Mouse (Mus musculus) neural tube, embryonic 12.5 days (tissue): Measurements from ENCODE around the gene Prkacb. TPM values are rescaled to one million over a fixed set of nuclear protein-coding genes. Genes with fewer than 3 reads are reported as not detected.
A peak's percentile ranks its signal among the peaks of the same experiment; 100 is the strongest.

Experiments
- ATAC-seq: fragments of 200-750 bp; cut with Nextera tagmentation; 2 replicates; pipeline ENCODE4 v1.8.0; 2017; ENCODE audit warnings: low read depth, mild to moderate bottlenecking, moderate TSS enrichment, moderate library complexity; ENCODE audit not compliant: low FRiP score
- H3K27ac ChIP-seq: fragments of 300-500 bp; sonication (generic); 2 replicates; pipeline ENCODE4 v1.5.1; 2016
- H3K27me3 ChIP-seq: fragments of 300-500 bp; sonication (generic); replicated peaks from 2 replicates; pipeline ENCODE4 v1.6.1; 2016; ENCODE audit warnings: mild to moderate bottlenecking
- H3K36me3 ChIP-seq: fragments of 300-500 bp; sonication (generic); 2 replicates; pipeline ENCODE4 v1.6.1; 2016; ENCODE audit warnings: mild to moderate bottlenecking
- H3K4me1 ChIP-seq: fragments of 300-500 bp; sonication (generic); 2 replicates; pipeline ENCODE4 v1.6.1; 2016
- H3K4me2 ChIP-seq: fragments of 300-500 bp; sonication (generic); replicated peaks from 2 replicates; pipeline ENCODE4 v1.6.1; 2016; ENCODE audit warnings: mild to moderate bottlenecking
- H3K4me3 ChIP-seq: fragments of 300-500 bp; sonication (generic); 2 replicates; pipeline ENCODE4 v1.5.1; 2016
- H3K9ac ChIP-seq: fragments of 300-500 bp; sonication (generic); 2 replicates; pipeline ENCODE4 v1.6.1; 2016; ENCODE audit warnings: mild to moderate bottlenecking
- H3K9me3 ChIP-seq: fragments of 300-500 bp; sonication (generic); 2 replicates; pipeline ENCODE4 v1.6.1; 2016; ENCODE audit warnings: mild to moderate bottlenecking
- WGBS: fragments of 180-500 bp; shearing (Covaris S2); methylation state at CpG from one replicate; pipeline ENCODE4 v1.1.7; 2016; 5-methylcytosine and 5-hydroxymethylcytosine counted together
- polyA plus RNA-seq: library from polyadenylated mRNA; unstranded; fragments of >200 nt; fragmentation: Nextera tagmentation; extraction: Ambion mirVana; gene quantifications from 2 replicates; pipeline ENCODE4 v1.2.1, GENCODE M21; 2016

The Prkacb gene
- polyA plus RNA-seq, 1 experiment from 2014 or later: 99.4 TPM

DNA sequence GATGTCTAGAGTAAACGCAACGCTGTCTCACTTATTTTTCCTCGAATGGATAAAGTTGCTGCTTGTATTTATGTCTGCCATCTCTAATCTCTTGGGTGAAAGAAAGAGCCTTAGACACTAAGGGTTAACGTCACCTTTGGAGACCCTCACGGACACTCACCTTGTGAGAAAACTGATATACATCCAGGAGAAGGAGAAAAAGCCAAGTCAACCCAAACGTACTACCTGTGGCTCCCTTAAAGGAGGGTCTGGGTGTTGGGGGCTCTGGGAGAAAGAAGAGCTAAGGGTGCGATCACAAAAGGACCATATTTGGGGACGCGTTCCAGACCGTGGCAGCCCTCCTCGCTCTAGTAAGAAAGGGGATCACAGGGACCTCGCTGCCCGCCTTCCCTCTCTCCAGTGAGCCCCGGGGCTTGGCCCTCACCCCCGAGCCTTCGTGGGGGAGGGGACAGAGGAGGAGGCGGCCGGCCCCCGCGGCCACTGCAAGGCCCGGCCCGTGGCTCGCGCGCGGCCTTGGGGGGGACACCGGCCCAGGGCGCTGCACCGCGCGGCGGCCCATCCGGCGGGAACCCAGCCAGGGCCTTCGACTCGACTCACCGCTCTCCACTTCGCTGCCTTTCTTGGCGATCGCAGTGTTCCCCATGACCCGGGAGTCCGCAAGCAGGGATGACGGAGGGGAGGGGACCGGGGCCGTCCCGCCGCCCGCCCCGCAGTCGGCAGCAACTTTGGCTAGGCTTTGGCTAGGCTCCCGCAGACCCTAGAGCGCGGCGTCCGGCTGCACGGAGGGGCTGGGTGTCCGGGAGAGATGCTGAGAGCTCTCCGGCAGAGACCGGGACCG, 530 bp downstream of the Prkacb start:
- WGBS: 2% methylated on average over 60 of the region's 60 CpGs
- peak; percentile 73 for ATAC-seq
- Histone ChIP-seq H3K36me3 (no peaks in the 10 kb centered on the region; the same call in 1 of the 2 replicates), H3K9ac (peak overlapping the region; percentile 91), H3K4me3 (peak overlapping the region; percentile 84), H3K4me2 (peak overlapping the region; percentile 79), H3K27me3 (no peaks in the 10 kb centered on the region), H3K9me3 (no peaks in the 10 kb centered on the region), H3K27ac (peak overlapping the region; percentile 86; the same call in 1 of the 2 replicates), H3K4me1 (peaks cover 8% of the 10 kb centered on the region)

DNA sequence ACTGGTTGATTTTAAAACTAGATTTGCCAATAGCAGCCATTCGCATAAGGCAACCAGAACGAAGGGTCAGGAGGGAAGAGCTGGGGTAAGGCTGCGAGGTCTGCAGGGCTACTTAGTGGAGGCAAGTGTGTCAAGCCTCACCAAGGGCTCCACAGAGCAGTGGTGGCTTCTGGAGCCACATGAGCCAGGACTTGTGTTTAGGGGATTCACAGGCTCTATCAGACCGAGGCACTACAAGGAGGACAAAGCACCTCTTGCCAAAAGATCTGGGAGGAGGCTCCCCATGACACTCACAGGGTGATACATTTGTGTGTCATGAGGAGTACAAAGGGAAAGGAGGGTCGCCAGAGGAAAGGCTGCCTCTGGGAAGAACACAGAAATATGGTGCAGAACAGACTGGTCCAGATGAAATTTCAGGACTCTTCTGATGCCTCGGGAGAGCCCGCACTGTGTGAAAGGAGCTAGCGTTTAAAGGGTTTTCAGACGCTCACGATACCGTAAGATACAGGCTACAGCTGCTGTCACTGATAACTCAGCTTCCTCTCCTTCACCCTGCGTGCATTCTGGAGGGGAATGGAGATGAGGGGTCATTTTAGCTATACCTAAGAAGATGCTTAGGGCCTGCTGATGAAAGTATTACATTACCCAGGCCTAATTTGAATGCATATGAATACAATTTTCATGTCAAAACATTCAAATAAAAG, 19.1 kb downstream of the Prkacb start:
- Histone ChIP-seq H3K4me3 (no peak overlapping the region), H3K27ac (no peak overlapping the region), H3K36me3 (0 out of 2 replicates have a peak, but pooled peaks cover 3% of the 10 kb centered on the region), H3K4me2 (no peak overlapping the region), H3K9ac (no peak overlapping the region), H3K27me3 (no peaks in the 10 kb centered on the region), H3K4me1 (no peaks in the 10 kb centered on the region), H3K9me3 (no peaks in the 10 kb centered on the region)
- ATAC-seq: no peak
- WGBS: 89% methylated on average over 12 of the region's 12 CpGs

DNA sequence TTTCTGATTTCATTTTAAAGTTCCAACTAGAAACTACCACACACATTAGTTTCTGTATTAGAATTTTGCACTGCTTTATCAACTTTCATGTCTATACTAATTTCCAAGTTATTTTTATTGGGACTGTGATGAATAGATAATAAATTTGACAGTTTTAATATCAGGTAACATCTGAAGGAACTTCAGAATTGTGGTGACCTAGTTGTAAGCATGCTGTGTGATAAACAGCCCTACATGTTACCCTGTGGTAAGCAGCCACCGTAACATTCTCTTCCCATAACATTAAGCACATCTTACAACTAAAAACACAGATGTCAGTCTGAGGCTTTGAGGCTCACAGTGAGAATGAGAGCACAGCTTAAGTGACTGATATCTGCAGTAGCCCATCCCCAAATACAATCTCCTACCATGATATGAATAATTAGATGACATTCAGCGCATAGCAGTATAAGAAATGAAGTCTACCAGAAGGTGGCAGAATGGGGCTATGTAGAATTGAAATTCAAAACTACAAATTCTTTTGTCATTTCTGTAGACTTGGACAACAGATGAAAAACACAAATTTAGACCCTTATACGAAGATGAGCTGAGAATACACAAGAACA, 20.5 kb downstream of the Prkacb start:
- H3K27me3 ChIP-seq: no peaks in the 10 kb centered on the region
- H3K36me3 ChIP-seq: peaks cover 3% of the 10 kb centered on the region; the same call in 1 of the 2 replicates
- no peak for ATAC-seq
- H3K4me1 ChIP-seq: no peaks in the 10 kb centered on the region
- no peak overlapping the region for H3K27ac ChIP-seq
- H3K9me3 ChIP-seq: no peaks in the 10 kb centered on the region
- WGBS: 92% methylated on average over 3 of the region's 3 CpGs
- H3K4me2 ChIP-seq: no peak overlapping the region
- H3K4me3 ChIP-seq: no peak overlapping the region
- H3K9ac ChIP-seq: no peak overlapping the region

DNA sequence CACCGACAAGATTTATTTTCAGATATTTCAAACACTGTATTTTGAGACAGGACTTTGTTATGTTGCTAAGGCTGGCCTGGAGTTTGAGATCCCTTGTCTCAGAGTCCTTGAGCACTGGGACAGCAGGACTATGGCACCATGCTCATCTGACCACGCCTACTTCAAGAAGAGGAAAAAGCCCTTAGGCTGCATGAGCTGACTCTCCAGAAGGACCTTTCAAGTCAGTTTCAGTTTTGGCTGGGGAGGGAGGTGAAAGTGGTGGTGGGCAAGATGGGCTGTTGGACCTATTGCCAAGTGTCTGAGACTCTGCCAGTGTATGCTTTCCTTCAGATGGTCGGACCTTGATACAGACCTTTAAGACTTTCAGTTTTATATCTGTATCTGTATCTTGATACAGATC, 28.6 kb downstream of the Prkacb start:
- H3K27me3 ChIP-seq: no peaks in the 10 kb centered on the region
- WGBS: 80% methylated on average over 3 of the region's 3 CpGs
- H3K4me2 ChIP-seq: no peak overlapping the region
- no peak for ATAC-seq
- no peak overlapping the region for H3K4me3 ChIP-seq
- no peak overlapping the region for H3K27ac ChIP-seq
- H3K36me3 ChIP-seq: no peaks in the 10 kb centered on the region; the same call in 1 of the 2 replicates
- no peak overlapping the region for H3K9ac ChIP-seq
- H3K4me1 ChIP-seq: peaks cover 4% of the 10 kb centered on the region
- no peaks in the 10 kb centered on the region for H3K9me3 ChIP-seq

DNA sequence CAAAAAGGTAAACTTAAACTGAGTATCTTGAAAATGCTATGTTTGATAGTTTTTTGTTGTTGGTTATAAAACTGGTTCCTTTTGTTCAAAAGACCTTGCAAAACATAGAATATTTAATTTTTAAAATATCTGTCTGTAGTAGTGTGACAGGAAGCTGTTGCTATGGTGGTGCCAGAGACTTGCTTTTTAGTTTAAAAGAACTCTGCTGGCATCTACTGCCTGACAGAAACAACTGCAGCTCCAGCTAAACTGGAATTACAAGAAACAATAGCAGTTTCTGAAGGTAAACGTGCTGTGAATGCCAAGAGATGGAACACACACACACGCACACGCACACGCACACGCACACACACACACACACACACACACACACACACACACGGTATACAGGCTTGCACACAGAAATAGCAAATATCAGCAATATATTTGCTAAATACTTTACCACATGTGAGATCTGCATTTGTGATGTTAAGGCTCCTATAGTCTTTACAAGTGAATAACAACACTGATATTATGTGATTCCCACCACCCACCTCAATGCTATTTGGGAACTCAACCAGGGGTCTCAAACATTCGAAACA, 29.1 kb downstream of the Prkacb start:
- Histone ChIP-seq H3K4me3 (no peak overlapping the region), H3K27me3 (no peaks in the 10 kb centered on the region), H3K36me3 (no peaks in the 10 kb centered on the region; the same call in 1 of the 2 replicates), H3K4me1 (peaks cover 4% of the 10 kb centered on the region), H3K9me3 (no peaks in the 10 kb centered on the region), H3K27ac (no peak overlapping the region), H3K4me2 (no peak overlapping the region), H3K9ac (no peak overlapping the region)
- no peak for ATAC-seq
- WGBS: 76% methylated on average over 7 of the region's 7 CpGs

DNA sequence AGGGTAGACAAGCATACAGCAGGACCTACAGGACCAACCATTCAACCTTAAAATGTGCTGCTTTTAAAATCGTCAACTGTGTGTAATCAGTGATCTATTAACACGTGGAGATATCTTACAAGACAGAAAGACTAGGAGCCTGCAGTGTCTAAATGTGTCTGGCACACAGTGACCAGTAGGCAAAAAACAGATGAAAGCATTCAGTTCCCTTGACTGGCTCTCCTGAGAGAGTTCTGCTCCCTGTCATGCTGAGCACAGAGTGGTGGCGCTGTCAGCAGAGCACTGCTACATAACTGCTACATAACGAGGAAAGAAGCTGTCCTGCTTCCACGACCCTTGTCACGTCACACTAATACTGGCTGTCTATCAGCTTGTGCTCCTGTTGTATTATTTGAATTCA, 30.2 kb downstream of the Prkacb start:
- H3K9ac ChIP-seq: no peak overlapping the region
- no peak overlapping the region for H3K4me2 ChIP-seq
- 0 out of 2 replicates have a peak, but pooled peaks have one; percentile 15 for ATAC-seq
- H3K27ac ChIP-seq: no peak overlapping the region
- peaks cover 4% of the 10 kb centered on the region for H3K4me1 ChIP-seq
- H3K36me3 ChIP-seq: no peaks in the 10 kb centered on the region; the same call in 1 of the 2 replicates
- H3K9me3 ChIP-seq: no peaks in the 10 kb centered on the region
- H3K27me3 ChIP-seq: no peaks in the 10 kb centered on the region
- H3K4me3 ChIP-seq: no peak overlapping the region
- WGBS: 29% methylated on average over 6 of the region's 6 CpGs

DNA sequence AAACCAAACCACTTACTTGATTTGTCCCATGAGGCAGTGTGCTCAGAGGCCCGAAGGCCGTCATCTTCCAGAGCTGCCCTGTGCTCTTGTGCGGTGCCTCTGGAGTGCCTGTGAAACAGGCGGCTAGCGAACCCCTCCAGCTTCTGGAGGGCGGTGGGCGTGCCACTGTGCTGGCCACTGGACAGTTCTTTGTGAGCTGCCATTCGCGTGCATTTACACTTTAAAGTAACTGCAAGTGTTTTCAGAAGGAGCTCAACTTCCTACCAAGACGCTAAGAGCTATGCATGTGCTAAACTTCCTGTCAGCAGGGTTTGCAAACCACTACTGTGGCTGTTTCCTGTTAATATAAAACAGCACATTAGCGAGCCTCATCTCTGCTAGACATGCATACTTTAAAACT, 31.7 kb downstream of the Prkacb start:
- Histone ChIP-seq H3K36me3 (no peaks in the 10 kb centered on the region), H3K4me1 (peaks cover 4% of the 10 kb centered on the region), H3K4me3 (no peak overlapping the region), H3K9ac (no peak overlapping the region), H3K4me2 (peak overlapping the region; percentile 24; the same call in 1 of the 2 replicates), H3K27me3 (no peaks in the 10 kb centered on the region), H3K27ac (no peak overlapping the region), H3K9me3 (no peaks in the 10 kb centered on the region)
- 24% methylated on average over 11 of the region's 11 CpGs for WGBS
- no peak for ATAC-seq

DNA sequence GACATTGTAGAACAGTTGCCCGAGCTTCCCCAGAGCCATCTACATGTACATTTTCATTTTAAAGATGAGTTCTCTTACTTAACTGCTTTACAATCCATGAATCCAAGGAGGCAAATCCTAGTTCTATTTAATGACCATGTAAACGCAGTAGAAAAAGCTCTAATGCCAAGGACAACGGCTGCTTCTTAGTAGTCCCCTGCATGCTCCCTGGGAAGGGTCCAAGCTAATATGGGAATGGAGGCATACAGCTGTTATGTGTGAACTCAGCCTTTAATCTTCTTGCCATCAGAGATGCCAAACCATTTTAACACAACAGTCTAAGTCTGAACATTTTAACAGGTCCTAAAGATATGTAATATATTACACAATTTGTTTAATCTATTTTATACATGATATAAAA, 32.5 kb downstream of the Prkacb start:
- Histone ChIP-seq H3K36me3 (no peaks in the 10 kb centered on the region), H3K4me2 (no peak overlapping the region), H3K4me3 (no peak overlapping the region), H3K27ac (no peak overlapping the region), H3K9ac (no peak overlapping the region), H3K4me1 (peaks cover 4% of the 10 kb centered on the region), H3K27me3 (no peaks in the 10 kb centered on the region), H3K9me3 (no peaks in the 10 kb centered on the region)
- WGBS: 80% methylated on average over 3 of the region's 3 CpGs
- ATAC-seq: no peak

DNA sequence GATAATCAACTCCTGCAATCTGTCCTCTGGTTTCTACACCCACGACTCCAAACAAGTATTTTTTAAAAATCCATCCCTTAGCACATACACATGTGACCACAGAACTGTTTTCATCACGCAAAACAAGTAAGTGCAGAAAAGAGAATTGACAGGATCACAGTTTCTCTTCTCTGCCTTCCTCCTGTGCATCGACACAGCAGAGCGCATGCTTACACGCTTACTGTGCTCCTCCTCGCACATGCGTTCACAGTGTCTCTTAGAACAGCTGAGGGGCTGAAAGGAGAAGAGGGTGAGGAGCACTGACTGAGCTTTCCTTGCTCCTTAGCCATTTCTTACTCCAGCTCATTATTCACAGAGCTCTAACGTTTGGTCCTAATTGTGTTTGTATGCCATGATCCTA, 33.9 kb downstream of the Prkacb start:
- H3K4me2 ChIP-seq: no peak overlapping the region
- 85% methylated on average over 8 of the region's 8 CpGs for WGBS
- no peaks in the 10 kb centered on the region for H3K9me3 ChIP-seq
- H3K9ac ChIP-seq: no peak overlapping the region
- H3K27me3 ChIP-seq: no peaks in the 10 kb centered on the region
- H3K4me3 ChIP-seq: no peak overlapping the region
- no peak for ATAC-seq
- no peaks in the 10 kb centered on the region for H3K36me3 ChIP-seq
- H3K27ac ChIP-seq: no peak overlapping the region
- H3K4me1 ChIP-seq: peaks cover 4% of the 10 kb centered on the region

DNA sequence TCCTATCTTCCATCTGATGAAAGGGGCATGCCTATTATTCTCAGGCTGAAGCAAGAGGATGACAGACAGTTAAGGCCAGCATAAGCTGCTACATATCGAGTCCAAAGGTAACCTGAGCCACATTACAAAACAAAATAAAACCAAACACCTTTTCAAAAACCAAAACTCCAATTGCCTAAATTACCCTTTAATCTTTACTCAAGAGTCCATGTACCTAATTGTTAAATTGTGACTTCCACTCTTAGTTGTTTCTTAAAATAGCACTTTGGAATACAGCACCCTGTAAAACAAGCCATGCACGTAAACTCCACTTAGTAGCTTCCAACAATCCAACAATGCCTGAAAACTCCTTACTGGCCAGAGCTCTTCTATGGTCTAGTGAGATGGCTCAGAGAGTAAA, 34.3 kb downstream of the Prkacb start:
- no peak for ATAC-seq
- H3K9ac ChIP-seq: no peak overlapping the region
- H3K4me3 ChIP-seq: no peak overlapping the region
- H3K27ac ChIP-seq: no peak overlapping the region
- H3K4me1 ChIP-seq: peaks cover 4% of the 10 kb centered on the region
- no peak overlapping the region for H3K4me2 ChIP-seq
- WGBS: 68% methylated on average over 2 of the region's 2 CpGs
- H3K36me3 ChIP-seq: no peaks in the 10 kb centered on the region
- H3K27me3 ChIP-seq: no peaks in the 10 kb centered on the region
- no peaks in the 10 kb centered on the region for H3K9me3 ChIP-seq

DNA sequence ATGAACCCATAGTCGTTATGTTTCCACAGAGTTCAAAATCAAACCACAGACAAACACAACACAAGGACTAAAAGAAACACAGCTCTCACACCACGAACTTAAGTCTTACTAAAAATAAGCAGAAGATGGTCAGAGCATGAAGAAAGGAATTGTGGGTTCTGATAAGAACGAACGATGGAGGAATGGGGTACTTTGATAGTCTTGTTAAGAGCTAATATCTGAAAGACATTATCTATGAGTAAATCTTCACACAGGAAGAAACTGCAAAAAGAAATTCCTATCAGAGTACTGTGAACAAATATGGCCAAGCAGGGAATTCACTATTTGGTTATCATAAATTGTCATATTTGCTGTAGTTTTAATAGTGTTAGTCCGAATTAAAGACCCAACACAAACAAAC, 36.1 kb downstream of the Prkacb start:
- Histone ChIP-seq H3K27ac (no peak overlapping the region), H3K27me3 (no peaks in the 10 kb centered on the region), H3K9me3 (no peaks in the 10 kb centered on the region), H3K4me3 (no peak overlapping the region), H3K36me3 (no peaks in the 10 kb centered on the region), H3K4me1 (peaks cover 4% of the 10 kb centered on the region), H3K4me2 (no peak overlapping the region), H3K9ac (no peak overlapping the region)
- ATAC-seq: no peak
- 89% methylated on average over 5 of the region's 5 CpGs for WGBS

DNA sequence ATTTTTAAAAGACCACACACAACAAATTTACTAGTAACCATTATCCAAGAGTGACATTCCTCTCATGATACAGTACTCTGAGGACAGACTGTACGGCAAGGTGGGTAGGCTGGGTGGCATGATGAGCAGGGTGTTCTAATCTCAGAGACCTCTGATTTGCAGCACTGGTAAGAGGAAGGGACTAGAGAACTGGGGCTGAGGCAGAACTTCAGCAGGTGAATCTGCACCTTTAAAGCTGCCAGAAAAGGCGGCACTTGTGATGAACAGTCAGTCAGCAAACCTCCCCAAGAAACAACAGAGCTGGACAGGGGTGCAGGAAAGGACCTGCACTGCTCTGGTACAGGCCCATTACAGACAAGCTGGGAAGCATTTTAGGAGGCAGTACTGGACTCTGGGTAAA, 41.9 kb downstream of the Prkacb start:
- no peak overlapping the region for H3K9ac ChIP-seq
- H3K36me3 ChIP-seq: 0 out of 2 replicates have a peak, but pooled peaks cover 4% of the 10 kb centered on the region
- H3K27me3 ChIP-seq: no peaks in the 10 kb centered on the region
- ATAC-seq: no peak
- H3K4me2 ChIP-seq: peak overlapping the region; percentile 53; the same call in 1 of the 2 replicates
- H3K9me3 ChIP-seq: no peaks in the 10 kb centered on the region
- WGBS: 73% methylated on average over 2 of the region's 2 CpGs
- peaks cover 9% of the 10 kb centered on the region; the same call in 1 of the 2 replicates for H3K4me1 ChIP-seq
- H3K4me3 ChIP-seq: no peak overlapping the region
- no peak overlapping the region for H3K27ac ChIP-seq
